Mouse (Mus musculus): ENCODE results near the gene Lrrc20.
"Not testable (repeated sequence)": the region's sequence is repeated elsewhere in the genome, so short reads cannot be mapped to it uniquely, and the experiment has no call there.

Gene Lrrc20

DNA sequence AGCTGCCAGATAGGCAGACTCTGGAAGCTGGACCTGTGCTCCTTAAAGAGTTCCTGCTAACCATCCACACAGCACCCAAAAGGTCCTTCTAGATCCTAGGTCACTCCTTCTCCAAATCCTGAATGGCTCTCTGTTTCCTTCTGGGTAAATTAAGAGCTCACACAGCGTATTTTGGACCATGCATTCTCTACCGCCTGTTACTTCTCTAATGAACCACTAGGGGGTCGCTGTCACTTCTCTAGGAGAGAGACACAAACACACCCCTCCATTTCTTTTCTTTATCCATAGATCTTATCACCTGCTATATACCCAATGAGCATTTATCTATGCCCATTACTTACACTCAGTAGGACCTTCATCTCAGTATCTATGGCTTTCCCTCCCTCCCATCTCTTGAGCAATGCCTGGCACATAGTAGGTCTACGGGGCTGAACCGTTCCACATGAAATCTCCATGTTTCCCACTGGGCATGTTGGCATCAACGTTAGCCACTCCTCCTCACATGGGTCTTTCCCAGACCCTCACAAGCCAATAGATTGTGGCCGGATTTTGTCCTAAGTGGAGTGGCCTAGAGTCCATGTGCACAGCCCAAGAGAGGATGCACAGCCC lies 111.7 kb downstream of the Lrrc20 start:
- DNase-seq, result no peak

DNA sequence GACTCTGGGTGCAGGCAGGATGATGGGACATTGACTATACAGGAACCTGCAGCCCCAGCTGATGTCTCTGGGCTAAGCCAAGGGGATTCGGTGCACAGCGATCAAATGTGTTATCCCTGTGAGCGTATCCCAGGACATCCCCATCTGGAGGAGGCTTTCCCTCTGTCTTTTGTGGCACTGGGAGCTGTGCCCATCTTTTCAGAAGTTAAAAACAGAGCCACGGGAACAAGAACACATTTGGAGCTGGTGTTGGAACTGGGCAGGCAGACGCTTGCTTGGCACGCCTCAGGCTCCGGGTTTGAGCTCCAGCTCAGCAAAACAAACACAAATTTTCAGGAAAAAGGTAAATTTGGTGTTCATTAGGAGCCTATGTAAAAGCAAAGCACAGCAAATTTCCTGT lies 122.4 kb downstream of the Lrrc20 start:
- no peak for DNase-seq

DNA sequence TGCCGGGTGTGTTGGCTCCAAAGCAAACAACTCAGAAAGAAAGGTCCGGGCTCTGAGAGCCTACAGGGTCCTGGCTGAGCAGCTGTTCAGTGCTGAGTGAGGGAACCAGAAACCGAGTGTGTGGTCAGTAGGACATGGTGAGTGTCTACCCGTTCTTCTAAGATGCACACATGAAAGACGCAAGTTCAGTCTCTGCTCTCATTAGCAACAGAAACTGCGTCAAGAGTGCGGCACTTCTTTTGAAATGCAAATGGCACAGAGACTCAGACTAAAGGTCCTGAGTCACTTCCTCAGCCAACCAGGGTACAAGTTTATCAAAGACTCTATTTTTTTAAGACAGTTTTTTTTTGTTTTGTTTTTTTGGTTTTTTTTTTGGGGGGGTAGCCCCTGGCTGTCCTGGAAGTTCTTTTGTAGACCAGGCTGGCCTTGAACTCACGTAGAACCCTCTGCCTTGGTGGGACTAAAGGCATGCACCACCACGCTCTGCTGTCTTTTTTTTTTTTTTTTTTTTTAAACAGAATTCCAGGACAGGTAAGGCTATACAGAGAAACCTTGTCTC lies 124.0 kb downstream of the Lrrc20 start:
- no peak for DNase-seq

DNA sequence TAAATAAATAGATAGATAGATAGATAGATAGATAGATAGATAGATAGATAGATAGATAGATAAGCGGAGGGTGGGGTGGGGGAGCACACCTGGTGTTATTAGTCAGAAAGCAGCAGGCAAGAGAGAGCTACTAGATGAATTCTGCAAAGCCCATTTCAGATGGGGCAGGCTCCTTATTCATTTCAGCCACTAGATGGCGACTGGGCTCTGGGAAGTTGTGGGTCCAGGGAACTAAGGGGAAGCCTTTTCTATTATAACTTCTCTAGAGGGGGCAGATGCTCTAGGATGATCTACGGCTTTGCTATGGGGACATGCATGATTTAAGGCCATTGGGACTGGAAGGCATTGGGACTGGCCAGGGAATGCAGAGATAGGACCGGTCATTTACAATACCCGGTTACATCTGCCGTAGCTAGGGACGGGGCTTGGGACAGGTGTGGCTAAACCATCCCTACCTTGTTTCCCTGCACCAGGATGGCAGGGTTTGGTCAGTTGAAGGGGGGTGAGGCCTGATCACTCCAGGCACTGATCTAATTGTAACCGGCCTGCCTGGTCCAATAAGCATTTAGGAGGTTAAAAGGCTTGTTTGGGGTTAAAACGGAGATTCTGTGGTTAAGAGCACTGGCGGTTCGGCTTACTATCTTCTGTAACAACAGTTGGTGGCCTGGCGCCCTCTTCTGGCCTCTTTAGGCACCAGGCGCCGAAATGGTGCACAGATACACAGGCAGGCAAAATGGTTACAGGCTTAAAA lies 126.9 kb downstream of the Lrrc20 start:
- DNase-seq, result peak; percentile 78

DNA sequence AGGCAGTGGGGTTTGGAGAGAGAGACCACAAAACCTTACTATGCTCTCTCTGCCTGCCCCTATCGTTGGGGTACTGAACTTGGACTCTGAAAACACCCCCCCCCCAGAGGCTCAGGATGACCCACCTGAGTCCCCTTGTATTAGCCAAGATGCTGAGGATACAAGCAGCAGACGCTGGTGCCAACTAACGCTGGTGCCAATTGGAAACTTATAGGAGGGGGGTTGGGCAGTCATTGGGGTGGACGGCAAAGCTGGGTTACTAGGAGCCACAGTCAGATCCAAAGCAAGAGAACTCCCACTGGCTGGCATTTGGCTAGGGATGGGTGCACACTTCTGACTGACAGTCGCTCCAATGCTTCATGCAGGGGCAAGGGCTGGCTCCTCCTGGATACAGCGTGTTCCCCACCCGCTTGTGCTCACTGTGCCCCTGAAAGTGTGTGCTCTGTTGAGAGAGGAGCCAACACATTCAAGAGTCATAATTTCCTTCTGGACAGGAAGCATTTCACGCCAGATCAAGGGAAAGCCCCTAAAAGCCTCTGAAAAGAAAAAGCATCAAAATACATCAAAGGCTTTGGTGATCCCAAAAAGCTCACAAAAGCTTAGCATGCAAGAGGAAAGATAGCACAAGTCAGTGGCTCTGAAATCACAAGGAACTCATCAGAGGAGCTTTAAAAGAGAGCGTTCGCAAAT lies 128.9 kb downstream of the Lrrc20 start:
- DNase-seq, result no peak

DNA sequence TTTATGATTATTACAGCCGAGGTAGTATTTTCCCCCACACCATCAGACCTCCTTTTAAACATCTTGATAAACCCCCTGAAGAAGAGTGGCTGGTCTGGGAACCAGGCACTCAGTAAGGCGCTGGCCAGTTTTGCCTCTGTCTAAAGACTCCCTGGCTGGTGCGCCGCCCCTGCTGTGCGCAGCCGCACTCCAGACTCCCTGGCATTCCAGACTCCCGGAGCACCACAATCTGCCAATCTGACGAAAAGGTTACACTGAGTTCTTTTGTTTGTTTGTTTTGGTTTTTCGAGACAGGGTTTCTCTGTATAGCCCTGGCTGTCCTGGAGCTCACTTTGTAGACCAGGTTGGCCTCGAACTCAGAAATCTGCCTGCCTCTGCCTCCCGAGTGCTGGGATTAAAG lies 129.8 kb downstream of the Lrrc20 start:
- not testable (repeated sequence) for DNase-seq

DNA sequence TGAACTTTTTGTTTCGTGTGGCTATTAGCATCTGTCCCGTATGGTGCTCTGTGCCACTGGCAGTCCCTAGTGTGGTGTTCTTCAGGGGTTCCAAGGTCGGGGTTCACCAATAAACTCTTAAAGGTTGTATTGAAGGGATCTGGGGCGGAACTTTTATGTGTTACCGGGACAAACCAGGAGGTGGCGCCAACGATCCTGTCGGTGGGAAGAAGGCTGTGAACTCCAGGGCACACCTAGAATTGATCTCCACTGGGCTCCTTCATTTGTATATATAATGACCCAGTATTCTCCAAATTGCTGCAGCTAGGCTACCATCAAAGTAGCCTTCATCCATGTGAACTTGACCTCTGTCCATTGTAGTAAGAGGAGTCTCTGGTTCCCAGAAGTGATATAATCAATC lies 130.2 kb downstream of the Lrrc20 start:
- DNase-seq, result peak; percentile 74

DNA sequence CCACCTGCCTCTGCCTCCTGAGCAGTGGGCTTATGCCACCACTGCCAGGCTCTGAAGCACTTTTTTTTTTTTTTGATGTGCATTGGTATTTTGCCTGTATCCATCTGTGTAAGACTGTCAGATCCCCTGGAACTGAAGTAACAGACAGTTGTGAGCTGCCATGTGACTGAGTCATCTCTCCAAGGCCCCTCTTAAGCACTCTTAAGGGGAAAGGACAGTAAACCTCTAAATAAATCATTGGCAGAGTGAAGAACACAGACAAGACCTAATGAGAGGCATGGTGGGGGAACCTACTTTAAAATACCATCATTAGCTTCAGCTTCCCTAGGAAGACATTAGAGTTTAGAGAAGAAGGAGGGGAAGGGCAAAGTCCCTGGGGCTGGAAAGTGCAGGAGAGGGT lies 132.6 kb downstream of the Lrrc20 start:
- DNase-seq, result no peak

DNA sequence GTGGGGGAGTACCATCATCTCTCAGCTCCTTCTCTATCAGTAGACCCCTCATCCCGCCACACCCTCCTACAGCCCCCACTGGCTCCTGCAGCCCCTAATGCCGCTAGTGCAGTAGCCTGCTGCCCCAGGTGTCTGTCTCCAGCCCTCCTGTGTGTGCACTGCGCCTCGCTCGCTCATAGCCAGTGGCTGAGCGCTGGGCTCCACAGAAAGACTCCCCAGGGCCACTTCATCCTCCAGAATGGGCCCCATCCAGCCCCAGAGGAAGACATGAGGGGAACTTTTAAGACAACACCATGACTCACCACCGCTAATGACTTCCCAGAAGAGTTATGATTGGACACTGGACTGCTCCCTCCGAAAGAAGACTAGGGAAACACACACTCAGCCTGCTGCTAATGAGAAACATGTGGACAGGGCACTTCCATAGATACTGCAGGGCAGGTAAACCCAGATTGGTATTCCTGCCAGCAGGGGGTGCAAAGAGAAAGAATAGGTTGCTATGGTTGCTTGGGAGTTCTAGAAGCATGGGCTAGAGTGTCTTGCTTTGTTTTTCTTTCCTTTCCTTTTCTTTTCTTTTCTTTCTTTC lies 135.1 kb downstream of the Lrrc20 start:
- peak; percentile 31 for DNase-seq

DNA sequence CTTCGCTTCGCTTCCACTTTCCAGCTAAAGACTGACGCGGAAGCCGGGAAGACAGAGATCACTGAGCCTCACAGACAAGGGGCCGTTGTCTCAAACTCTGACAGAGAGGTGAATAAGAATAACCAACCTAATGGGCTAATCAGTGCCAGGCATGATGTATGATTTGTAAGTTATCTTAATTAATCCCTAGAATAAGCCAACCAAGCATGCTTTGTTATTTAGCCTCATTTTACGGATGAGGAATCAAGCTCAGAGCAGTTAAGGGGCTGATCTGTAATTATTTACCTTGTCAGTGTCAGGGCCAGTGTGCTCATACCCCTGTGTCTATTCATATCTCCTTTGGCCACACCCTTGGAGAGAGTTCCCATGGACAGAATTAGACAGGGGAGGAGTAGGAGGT lies 138.7 kb downstream of the Lrrc20 start:
- no peak for DNase-seq

DNA sequence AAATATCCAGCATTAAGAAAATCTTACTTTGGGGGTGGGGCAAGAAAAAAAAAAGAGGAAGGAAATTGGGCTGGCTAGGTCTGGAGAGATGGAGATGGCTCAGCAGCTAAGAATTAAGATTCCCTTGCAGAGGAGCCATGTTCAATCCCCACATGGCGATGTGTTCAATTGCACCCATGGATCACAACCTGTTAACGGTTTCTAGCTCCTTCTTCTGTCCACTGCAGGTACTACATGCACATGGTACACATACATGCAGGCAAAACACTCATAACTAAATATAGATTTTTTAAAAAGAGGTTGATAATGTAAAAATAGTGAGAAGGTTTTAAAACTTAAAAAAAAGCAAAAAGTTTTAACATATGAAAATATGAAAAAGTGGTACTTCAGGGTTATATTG lies 142.9 kb downstream of the Lrrc20 start:
- no peak for DNase-seq

DNA sequence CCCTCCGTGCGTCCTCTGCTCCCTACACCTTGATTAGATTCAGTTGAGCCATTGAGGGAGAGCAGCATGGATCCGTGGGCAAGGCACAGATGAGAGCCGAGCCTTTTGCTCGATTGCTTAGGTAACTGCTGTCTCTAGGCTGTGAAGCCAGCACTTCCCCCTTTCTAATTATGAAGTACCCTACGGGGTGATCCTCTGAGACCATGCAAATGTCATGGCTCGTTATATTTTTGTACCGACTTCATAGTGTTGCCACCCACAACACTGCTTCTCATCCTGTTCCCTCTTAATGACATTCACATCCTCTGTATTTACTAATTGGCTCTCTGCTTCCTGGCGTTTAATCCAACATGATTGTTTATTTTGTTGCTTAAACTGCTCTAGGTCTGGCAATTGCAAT lies 146.1 kb downstream of the Lrrc20 start:
- DNase-seq, result no peak

DNA sequence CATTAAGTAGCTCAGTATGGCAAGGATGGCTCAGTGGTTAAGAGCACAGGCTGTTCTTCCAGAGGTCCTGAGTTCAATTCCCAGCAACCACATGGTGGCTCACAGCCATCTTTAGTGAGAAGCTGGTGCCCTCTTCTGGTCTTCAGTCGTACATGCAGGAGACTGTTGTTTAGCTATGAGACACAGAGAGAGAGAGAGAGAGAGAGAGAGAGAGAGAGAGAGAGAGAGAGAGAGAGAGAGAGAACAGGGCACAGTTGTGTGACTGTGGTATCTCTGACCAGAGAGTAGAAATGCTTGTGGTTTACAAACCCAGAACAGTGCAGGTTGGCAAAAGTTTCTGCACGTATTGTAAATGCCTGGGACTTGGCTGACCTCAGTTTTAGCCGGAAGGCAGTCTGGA lies 148.3 kb downstream of the Lrrc20 start:
- not testable (repeated sequence) for DNase-seq

DNA sequence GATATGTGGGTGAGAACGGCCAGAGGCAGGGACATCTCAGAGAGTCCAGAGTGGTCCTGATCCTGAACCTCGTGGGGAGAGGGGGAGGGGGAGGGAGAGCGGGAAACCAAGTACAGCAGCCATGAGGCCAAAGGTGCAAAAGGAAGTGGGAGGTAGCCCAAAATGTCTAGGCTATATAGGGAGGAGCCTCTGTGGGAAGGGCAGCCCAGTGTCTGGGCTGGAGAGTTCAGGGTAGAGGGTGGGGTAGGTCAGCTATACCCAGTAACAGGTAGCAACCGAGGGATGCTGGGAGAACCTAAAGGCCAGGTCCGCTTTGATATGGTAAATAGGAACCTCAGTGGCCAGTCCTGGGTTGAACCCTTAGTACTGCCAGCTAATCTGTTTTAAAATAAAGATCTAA lies 149.2 kb downstream of the Lrrc20 start:
- no peak for DNase-seq

DNA sequence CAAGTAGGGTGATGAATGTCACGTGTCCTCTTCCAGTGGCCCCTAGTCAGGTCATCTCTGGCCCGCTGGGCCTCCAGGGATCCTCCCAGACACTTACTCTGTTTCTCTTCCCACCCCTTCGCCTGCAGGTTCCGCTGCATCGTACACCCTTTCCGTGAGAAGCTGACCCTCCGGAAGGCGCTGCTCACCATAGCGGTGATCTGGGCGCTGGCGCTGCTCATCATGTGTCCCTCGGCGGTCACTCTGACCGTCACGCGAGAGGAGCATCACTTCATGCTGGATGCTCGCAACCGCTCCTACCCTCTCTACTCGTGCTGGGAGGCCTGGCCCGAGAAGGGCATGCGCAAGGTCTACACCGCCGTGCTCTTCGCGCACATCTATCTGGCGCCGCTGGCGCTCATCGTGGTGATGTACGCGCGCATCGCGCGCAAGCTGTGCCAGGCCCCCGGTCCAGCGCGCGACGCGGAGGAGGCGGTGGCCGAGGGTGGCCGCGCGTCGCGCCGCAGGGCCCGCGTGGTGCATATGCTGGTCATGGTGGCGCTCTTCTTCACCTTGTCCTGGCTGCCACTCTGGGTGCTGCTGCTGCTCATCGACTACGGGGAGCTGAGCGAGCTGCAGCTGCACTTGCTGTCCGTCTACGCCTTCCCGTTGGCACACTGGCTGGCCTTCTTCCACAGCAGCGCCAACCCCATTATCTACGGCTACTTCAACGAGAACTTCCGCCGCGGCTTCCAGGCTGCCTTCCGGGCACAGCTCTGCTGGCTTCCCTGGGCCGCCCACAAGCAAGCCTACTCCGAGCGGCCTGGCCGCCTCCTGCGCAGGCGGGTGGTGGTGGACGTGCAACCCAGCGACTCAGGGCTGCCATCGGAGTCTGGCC lies 150.0 kb downstream of the Lrrc20 start:
- DNase-seq, result peak; percentile 7

DNA sequence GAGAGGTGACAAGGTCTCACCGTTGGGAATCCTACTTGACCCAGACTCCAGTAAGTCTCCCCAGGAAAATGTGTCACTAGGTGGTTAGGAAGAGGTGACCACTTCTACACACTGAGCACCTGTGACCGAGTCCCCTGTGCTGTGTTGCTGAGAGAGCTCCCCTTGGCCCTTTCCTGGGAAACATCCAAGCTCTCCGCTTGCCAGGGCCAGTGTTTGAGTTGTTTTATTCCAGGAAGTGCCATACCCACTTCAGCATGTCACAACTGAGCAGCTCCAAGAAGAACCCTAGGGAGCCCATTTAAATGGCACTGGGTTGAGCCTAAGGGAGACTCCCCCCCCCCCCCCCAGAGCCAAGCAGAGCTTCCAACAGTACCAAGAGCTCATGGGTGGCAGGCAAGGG lies 150.9 kb downstream of the Lrrc20 start:
- no peak for DNase-seq

DNA sequence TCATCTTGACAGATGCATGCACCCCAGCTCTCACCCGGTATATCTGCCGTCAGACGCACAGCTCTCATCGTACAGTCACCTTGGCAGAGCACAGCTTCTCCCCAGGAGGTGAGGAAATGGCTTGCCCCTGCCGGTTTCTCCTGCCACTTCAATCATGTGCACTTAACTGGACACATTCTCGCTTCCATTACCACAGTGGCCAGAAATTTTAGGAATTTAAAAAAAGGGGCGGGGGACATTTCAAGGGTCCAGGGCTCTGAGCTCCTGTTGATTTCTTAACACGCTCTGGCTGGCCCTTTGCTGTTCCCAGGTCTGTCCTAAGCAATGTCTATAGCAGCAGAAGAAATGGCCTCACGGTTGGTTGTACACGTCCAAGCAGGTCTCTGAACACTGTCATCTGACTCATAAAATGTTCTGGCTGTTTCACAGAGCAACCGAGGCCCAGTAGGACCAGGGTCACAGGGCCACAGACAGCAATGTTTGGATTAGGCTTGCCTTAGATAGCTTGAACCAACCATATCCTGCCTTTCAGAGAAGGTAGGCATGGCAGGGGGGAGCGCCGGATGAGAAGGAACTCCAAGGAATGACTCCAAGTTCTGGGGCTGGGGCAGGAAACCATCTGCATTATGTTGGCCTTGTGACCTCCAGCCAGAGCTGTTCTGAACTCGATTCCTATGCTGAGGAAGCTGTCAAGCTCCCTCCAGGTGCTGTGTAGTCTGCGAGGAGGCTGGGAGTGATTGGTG lies 151.8 kb downstream of the Lrrc20 start:
- DNase-seq, result no peak

DNA sequence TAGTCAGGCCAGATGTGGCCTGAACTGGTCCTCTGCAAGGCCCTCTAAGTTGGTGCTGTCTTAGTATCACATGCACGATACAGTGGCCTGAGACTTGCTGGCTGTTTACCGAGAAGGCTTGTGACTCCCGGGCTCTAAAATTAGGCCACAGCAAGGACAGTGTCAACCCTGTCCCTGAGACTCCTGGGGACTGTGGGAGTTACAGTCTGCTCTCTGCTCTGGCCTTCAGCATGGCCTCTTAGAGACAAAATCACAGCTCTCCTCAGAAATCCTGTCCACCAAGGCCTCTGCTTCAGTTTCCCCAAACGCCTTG lies 152.3 kb downstream of the Lrrc20 start:
- no peak for DNase-seq

Measured in liver (tissue).